Mouse (Mus musculus) liver, embryonic 15.5 days (tissue): ENCODE data around the gene Antxr1. TPM values are rescaled to one million over a fixed set of nuclear protein-coding genes. Genes with fewer than 3 reads are reported as not detected.

Source experiments
- ATAC-seq: fragments of 200-750 bp; cut with Nextera tagmentation; 2 replicates; pipeline ENCODE4 v1.8.0; 2017; ENCODE audit warnings: moderate number of reproducible peaks, mild to moderate bottlenecking, moderate library complexity; ENCODE audit not compliant: insufficient read depth
- H3K27ac ChIP-seq: fragments of 300-500 bp; sonication (generic); replicated peaks from 2 replicates; pipeline ENCODE4 v1.5.1; 2015; ENCODE audit warnings: mild to moderate bottlenecking, inconsistent platforms
- H3K27me3 ChIP-seq: fragments of 300-500 bp; sonication (generic); 2 replicates; pipeline ENCODE4 v1.6.1; 2015; ENCODE audit warnings: mild to moderate bottlenecking, inconsistent platforms
- H3K36me3 ChIP-seq: fragments of 300-500 bp; sonication (generic); replicated peaks from 2 replicates; pipeline ENCODE4 v1.6.1; 2015; ENCODE audit warnings: moderate library complexity, mild to moderate bottlenecking, inconsistent platforms
- H3K4me1 ChIP-seq: fragments of 300-500 bp; sonication (generic); replicated peaks from 2 replicates; pipeline ENCODE4 v1.6.1; 2015; ENCODE audit warnings: inconsistent platforms
- H3K4me2 ChIP-seq: fragments of 300-500 bp; sonication (generic); 2 replicates; pipeline ENCODE4 v1.6.1; 2015; ENCODE audit warnings: moderate library complexity, mild to moderate bottlenecking, inconsistent platforms
- H3K4me3 ChIP-seq: fragments of 300-500 bp; sonication (generic); replicated peaks from 2 replicates; pipeline ENCODE4 v1.5.1; 2015; ENCODE audit warnings: mild to moderate bottlenecking, inconsistent platforms
- H3K9ac ChIP-seq: fragments of 300-500 bp; sonication (generic); 2 replicates; pipeline ENCODE4 v1.6.1; 2015; ENCODE audit warnings: moderate library complexity, mild to moderate bottlenecking, inconsistent platforms
- H3K9me3 ChIP-seq: fragments of 300-500 bp; sonication (generic); replicated peaks from 2 replicates; pipeline ENCODE4 v1.6.1; 2016; ENCODE audit warnings: inconsistent platforms
- WGBS: fragments of 180-500 bp; shearing (Covaris S2); methylation state at CpG from one replicate; pipeline ENCODE4 v1.1.7; 2015; ENCODE audit warnings: mixed read lengths; ENCODE audit not compliant: insufficient replicate concordance; 5-methylcytosine and 5-hydroxymethylcytosine counted together
- polyA plus RNA-seq: library from polyadenylated mRNA; unstranded; fragments of >200 nt; fragmentation: Nextera tagmentation; extraction: Ambion mirVana; gene quantifications from 2 replicates; pipeline ENCODE4 v1.2.1, GENCODE M21; 2015

The Antxr1 gene
- polyA plus RNA-seq, 1 experiment from 2014 or later: 0.47 TPM

- no peak overlapping the region for H3K27ac ChIP-seq
- H3K27me3 ChIP-seq: peaks cover 32% of the 10 kb centered on the region
- 74% methylated on average over 5 of the region's 5 CpGs for WGBS
- no peaks in the 10 kb centered on the region for H3K9me3 ChIP-seq
- no peaks in the 10 kb centered on the region for H3K36me3 ChIP-seq
- no peak overlapping the region for H3K4me3 ChIP-seq
- no peak overlapping the region for H3K9ac ChIP-seq
- H3K4me2 ChIP-seq: no peak overlapping the region
- no peak for ATAC-seq
- H3K4me1 ChIP-seq: no peaks in the 10 kb centered on the region
Observed at GRCm38 (mm10) chr6:87160196-87160595, 175.4 kb downstream of the Antxr1 start.

GRCm38 (mm10) chr6:87158062-87158623 is 177.5 kb downstream of the Antxr1 start:
- Histone ChIP-seq H3K36me3 (no peaks in the 10 kb centered on the region), H3K4me3 (no peak overlapping the region), H3K9me3 (no peaks in the 10 kb centered on the region), H3K27me3 (peaks cover 36% of the 10 kb centered on the region), H3K4me1 (peaks cover 6% of the 10 kb centered on the region), H3K9ac (no peak overlapping the region), H3K4me2 (no peak overlapping the region), H3K27ac (no peak overlapping the region)
- ATAC-seq: no peak
- 64% methylated on average over 7 of the region's 7 CpGs for WGBS

GRCm38 (mm10) chr6:87153836-87154235 is 181.8 kb downstream of the Antxr1 start:
- WGBS: 76% methylated on average over 3 of the region's 3 CpGs
- peaks cover 17% of the 10 kb centered on the region; the same call in 1 of the 2 replicates for H3K27me3 ChIP-seq

GRCm38 (mm10) chr6:87153231-87153580 is 182.4 kb downstream of the Antxr1 start:
- Histone ChIP-seq H3K4me2 (peak overlapping the region; percentile 55), H3K36me3 (no peaks in the 10 kb centered on the region), H3K4me3 (peak overlapping the region; percentile 4; the same call in 1 of the 2 replicates), H3K27ac (peak overlapping the region; percentile 57), H3K27me3 (peaks cover 17% of the 10 kb centered on the region; the same call in 1 of the 2 replicates), H3K4me1 (peaks cover 27% of the 10 kb centered on the region), H3K9me3 (no peaks in the 10 kb centered on the region), H3K9ac (peak overlapping the region; percentile 3; the same call in 1 of the 2 replicates)
- peak; percentile 26 for ATAC-seq
- WGBS: 35% methylated on average over 7 of the region's 7 CpGs

More at GRCm38 (mm10) chr6:87153836-87154235, 181.8 kb downstream of the Antxr1 start:
- ATAC-seq: no peak
- Histone ChIP-seq H3K4me1 (peaks cover 27% of the 10 kb centered on the region), H3K27ac (no peak overlapping the region), H3K36me3 (no peaks in the 10 kb centered on the region), H3K4me2 (no peak overlapping the region), H3K9me3 (no peaks in the 10 kb centered on the region), H3K9ac (no peak overlapping the region), H3K4me3 (no peak overlapping the region)

- peak; percentile 90 for ATAC-seq
- WGBS: 25% methylated on average over 21 of the region's 21 CpGs
- Histone ChIP-seq H3K27me3 (peaks cover 14% of the 10 kb centered on the region; the same call in 1 of the 2 replicates), H3K27ac (peak overlapping the region; percentile 57; the same call in 1 of the 2 replicates), H3K9me3 (no peaks in the 10 kb centered on the region), H3K36me3 (no peaks in the 10 kb centered on the region), H3K4me3 (peak overlapping the region; percentile 4; the same call in 1 of the 2 replicates), H3K9ac (peak overlapping the region; percentile 3; the same call in 1 of the 2 replicates), H3K4me1 (peaks cover 27% of the 10 kb centered on the region), H3K4me2 (peak overlapping the region; percentile 55)
Observed at GRCm38 (mm10) chr6:87152461-87153230, 183.0 kb downstream of the Antxr1 start.

- ATAC-seq: no peak
- Histone ChIP-seq H3K4me2 (no peak overlapping the region), H3K27me3 (0 out of 2 replicates have a peak, but pooled peaks cover 11% of the 10 kb centered on the region), H3K27ac (no peak overlapping the region), H3K9me3 (no peaks in the 10 kb centered on the region), H3K36me3 (no peaks in the 10 kb centered on the region), H3K4me3 (no peak overlapping the region), H3K9ac (no peak overlapping the region), H3K4me1 (peaks cover 27% of the 10 kb centered on the region)
- WGBS: 81% methylated on average over 8 of the region's 8 CpGs
Observed at GRCm38 (mm10) chr6:87151427-87151826, 184.2 kb downstream of the Antxr1 start.

- ATAC-seq: no peak
- Histone ChIP-seq H3K4me3 (no peak overlapping the region), H3K9ac (no peak overlapping the region), H3K4me2 (no peak overlapping the region), H3K27me3 (0 out of 2 replicates have a peak, but pooled peaks cover 11% of the 10 kb centered on the region), H3K36me3 (no peaks in the 10 kb centered on the region), H3K27ac (no peak overlapping the region), H3K9me3 (no peaks in the 10 kb centered on the region), H3K4me1 (peaks cover 27% of the 10 kb centered on the region)
- 64% methylated on average over 7 of the region's 7 CpGs for whole genome bisulfite sequencing
Observed at GRCm38 (mm10) chr6:87150471-87150870, 185.2 kb downstream of the Antxr1 start.

- ATAC-seq: no peak
- 39% methylated on average over 3 of the region's 3 CpGs for WGBS
- no peak overlapping the region for H3K4me3 ChIP-seq
- no peak overlapping the region for H3K9ac ChIP-seq
- no peaks in the 10 kb centered on the region for H3K36me3 ChIP-seq
- no peak overlapping the region for H3K4me2 ChIP-seq
- H3K27me3 ChIP-seq: peaks cover 9% of the 10 kb centered on the region; the same call in 1 of the 2 replicates
- peaks cover 19% of the 10 kb centered on the region for H3K4me1 ChIP-seq
- H3K27ac ChIP-seq: no peak overlapping the region
- no peaks in the 10 kb centered on the region for H3K9me3 ChIP-seq
Observed at GRCm38 (mm10) chr6:87147921-87148320, 187.7 kb downstream of the Antxr1 start.

- no peaks in the 10 kb centered on the region for H3K36me3 ChIP-seq
- no peak overlapping the region for H3K27ac ChIP-seq
- no peak for ATAC-seq
- WGBS: 69% methylated on average over 13 of the region's 13 CpGs
- H3K9me3 ChIP-seq: no peaks in the 10 kb centered on the region
- no peak overlapping the region for H3K4me3 ChIP-seq
- H3K4me2 ChIP-seq: no peak overlapping the region
- no peak overlapping the region for H3K9ac ChIP-seq
- H3K27me3 ChIP-seq: peaks cover 14% of the 10 kb centered on the region; the same call in 1 of the 2 replicates
- peaks cover 20% of the 10 kb centered on the region for H3K4me1 ChIP-seq
Observed at GRCm38 (mm10) chr6:87143594-87143993, 192.0 kb downstream of the Antxr1 start.

GRCm38 (mm10) chr6:87142239-87142638 is 193.4 kb downstream of the Antxr1 start:
- Histone ChIP-seq H3K27me3 (peaks cover 14% of the 10 kb centered on the region; the same call in 1 of the 2 replicates), H3K9ac (no peak overlapping the region), H3K27ac (no peak overlapping the region), H3K4me2 (no peak overlapping the region), H3K9me3 (no peaks in the 10 kb centered on the region), H3K36me3 (no peaks in the 10 kb centered on the region), H3K4me1 (peaks cover 32% of the 10 kb centered on the region), H3K4me3 (no peak overlapping the region)
- 55% methylated on average over 5 of the region's 5 CpGs for WGBS
- no peak for ATAC-seq

GRCm38 (mm10) chr6:87139796-87140553 is 195.6 kb downstream of the Antxr1 start:
- peaks cover 10% of the 10 kb centered on the region; the same call in 1 of the 2 replicates for H3K27me3 ChIP-seq
- H3K9me3 ChIP-seq: no peaks in the 10 kb centered on the region
- no peak overlapping the region for H3K9ac ChIP-seq
- no peaks in the 10 kb centered on the region for H3K36me3 ChIP-seq
- H3K27ac ChIP-seq: peak overlapping the region; percentile 77
- WGBS: 53% methylated on average over 12 of the region's 12 CpGs
- ATAC-seq: peak; percentile 76
- H3K4me1 ChIP-seq: peaks cover 32% of the 10 kb centered on the region
- H3K4me3 ChIP-seq: no peak overlapping the region
- peak overlapping the region; percentile 19 for H3K4me2 ChIP-seq
